Mouse (Mus musculus): ENCODE measurements at regions not wholly inside any gene's neighbourhood (a gene's known extent, or its start where the extent isn't known, plus 50 kb on each side); places are given as distances from the start of the nearest gene placed in this dataset.
A peak's percentile ranks its signal among the peaks of the same experiment; 100 is the strongest.

DNA sequence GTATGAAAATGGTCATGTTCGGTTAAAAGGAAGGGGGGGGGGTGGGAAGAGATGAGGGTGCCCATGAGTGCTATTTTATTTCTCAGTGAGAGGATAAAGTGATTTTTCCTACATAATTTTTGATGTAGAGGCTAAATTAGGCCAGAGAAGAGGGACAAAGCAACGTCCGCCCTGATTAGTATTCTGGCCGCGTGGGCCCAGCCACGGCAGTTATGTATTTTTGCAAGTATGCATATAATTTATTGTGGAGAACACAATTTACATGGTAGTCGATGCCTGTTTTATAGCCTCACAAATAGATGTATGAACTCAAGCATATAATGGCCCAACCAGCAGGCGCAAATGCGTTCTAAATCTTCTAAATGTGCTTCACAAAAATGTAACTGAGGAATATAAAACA is 132.8 kb downstream of the Mrm1 start:
- no peak overlapping the region for H3K4me3 ChIP-seq (ENCODE audit: low read depth, low read length)
- no peak for DNase-seq (ENCODE audit: low spot score)
- no peaks in the 10 kb centered on the region for H3K4me1 ChIP-seq (replicated peaks; ENCODE audit: control insufficient read depth, insufficient read depth, low read length)
- no peaks in the 10 kb centered on the region for H3K9me3 ChIP-seq (ENCODE audit: control insufficient read depth, low read length)
- ATAC-seq (replicated peaks; ENCODE audit: low FRiP score, low TSS enrichment, low read depth): no peak
- 90% methylated on average over 9 of the region's 9 CpGs for WGBS
- no peaks in the 10 kb centered on the region for H3K27me3 ChIP-seq (replicated peaks; ENCODE audit: control insufficient read depth, insufficient read depth, low read length)
- no peak overlapping the region for H3K4me2 ChIP-seq (ENCODE audit: low read length)
- H3K36me3 ChIP-seq (ENCODE audit: control insufficient read depth, insufficient read depth, low read length): no peaks in the 10 kb centered on the region
- no peak overlapping the region for H3K9ac ChIP-seq (ENCODE audit: low read length)
- H3K27ac ChIP-seq (ENCODE audit: low read depth): no peak overlapping the region

DNA sequence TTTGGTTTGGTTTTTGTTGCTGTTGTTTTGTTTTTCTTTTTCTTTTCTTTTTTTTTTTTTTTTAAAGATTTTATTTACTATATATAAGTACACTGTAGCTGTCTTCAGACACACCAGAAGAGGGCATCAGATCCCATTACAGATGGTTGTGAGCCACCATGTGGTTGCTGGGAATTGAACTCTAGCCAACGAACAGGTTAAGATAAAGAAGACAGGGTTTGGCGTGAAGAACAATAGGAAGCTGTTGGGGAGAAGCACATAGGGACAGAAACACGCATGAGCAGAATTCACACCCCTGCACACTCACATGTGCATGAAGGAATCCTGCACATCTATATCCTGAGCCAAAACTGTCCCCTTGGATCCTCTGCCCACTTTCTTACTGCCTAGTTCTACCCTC is 135.0 kb downstream of the Mrm1 start:
- H3K4me2 ChIP-seq (ENCODE audit: low read length): no peak overlapping the region
- no peaks in the 10 kb centered on the region for H3K36me3 ChIP-seq (ENCODE audit: control insufficient read depth, insufficient read depth, low read length)
- H3K4me3 ChIP-seq (ENCODE audit: low read depth, low read length): no peak overlapping the region
- no peak overlapping the region for H3K27ac ChIP-seq (ENCODE audit: low read depth)
- WGBS: 93% methylated on average over 3 of the region's 3 CpGs
- H3K27me3 ChIP-seq (replicated peaks; ENCODE audit: control insufficient read depth, insufficient read depth, low read length): no peaks in the 10 kb centered on the region
- no peaks in the 10 kb centered on the region for H3K9me3 ChIP-seq (ENCODE audit: control insufficient read depth, low read length)
- H3K4me1 ChIP-seq (replicated peaks; ENCODE audit: control insufficient read depth, insufficient read depth, low read length): no peaks in the 10 kb centered on the region
- no peak overlapping the region for H3K9ac ChIP-seq (ENCODE audit: low read length)
- DNase-seq (ENCODE audit: low spot score): no peak
- no peak for ATAC-seq (replicated peaks; ENCODE audit: low FRiP score, low TSS enrichment, low read depth)

DNA sequence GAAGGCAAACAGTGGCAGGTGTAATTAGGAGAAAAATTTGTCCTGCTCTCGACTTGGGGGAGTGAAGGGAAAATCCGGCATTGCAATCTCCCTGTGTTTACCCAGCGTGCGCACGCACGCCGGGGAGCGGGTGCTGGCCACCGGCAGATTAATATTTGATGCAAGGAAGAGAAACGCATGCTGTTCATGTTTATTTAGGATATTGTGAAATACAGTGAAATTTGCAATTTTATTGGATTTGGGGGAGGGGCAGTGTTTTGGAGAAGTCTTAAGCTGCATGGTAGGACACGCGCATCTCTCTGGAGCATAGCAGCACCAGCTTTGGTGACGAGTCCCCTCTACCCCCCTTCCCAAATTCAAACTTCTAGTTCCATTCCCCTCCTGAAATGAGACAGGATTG is 136.4 kb downstream of the Mrm1 start:
- H3K9me3 ChIP-seq (ENCODE audit: control insufficient read depth, low read length): no peaks in the 10 kb centered on the region
- no peaks in the 10 kb centered on the region for H3K27me3 ChIP-seq (replicated peaks; ENCODE audit: control insufficient read depth, insufficient read depth, low read length)
- ATAC-seq (replicated peaks; ENCODE audit: low FRiP score, low TSS enrichment, low read depth) (no peak), DNase-seq (ENCODE audit: low spot score) (no peak)
- H3K36me3 ChIP-seq (ENCODE audit: control insufficient read depth, insufficient read depth, low read length): no peaks in the 10 kb centered on the region
- H3K4me3 ChIP-seq (ENCODE audit: low read depth, low read length): no peak overlapping the region
- H3K9ac ChIP-seq (ENCODE audit: low read length): no peak overlapping the region
- H3K27ac ChIP-seq (ENCODE audit: low read depth): no peak overlapping the region
- 74% methylated on average over 13 of the region's 13 CpGs for WGBS
- no peak overlapping the region for H3K4me2 ChIP-seq (ENCODE audit: low read length)
- H3K4me1 ChIP-seq (replicated peaks; ENCODE audit: control insufficient read depth, insufficient read depth, low read length): no peaks in the 10 kb centered on the region

DNA sequence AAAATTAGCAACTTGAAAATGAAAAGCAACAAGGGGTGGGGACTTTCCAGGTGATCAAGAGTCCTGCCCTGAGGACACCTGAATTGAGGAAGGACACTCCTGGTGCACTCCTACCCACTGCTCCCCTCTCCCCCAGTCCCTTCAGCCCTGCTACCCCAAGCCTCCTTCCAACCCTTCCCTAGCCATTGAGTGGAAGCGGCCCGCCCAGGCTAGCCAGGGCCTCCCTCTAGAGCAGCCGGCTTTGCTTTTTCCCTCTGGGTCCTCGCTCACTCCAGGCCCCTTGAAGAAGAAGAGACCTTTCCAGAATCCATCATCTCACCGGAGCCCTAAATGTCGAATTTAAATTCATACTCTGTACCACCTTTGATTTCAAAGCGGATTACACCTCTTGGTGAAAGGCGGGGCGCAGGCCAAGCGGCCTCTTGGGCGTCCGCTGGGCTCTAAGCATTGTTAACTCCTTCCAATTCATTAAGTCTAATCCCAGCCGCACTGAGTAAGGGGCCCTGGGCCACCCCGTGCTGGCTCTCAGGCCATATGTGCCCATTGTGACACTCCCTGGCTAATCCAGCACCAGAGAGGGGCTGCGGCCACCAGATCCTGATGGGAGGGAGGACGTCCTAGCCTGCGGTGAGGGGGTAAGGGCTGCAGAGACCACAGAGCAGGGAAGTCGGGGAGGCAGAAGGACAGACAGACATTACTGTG is 142.8 kb downstream of the Mrm1 start:
- no peaks in the 10 kb centered on the region for H3K36me3 ChIP-seq (ENCODE audit: control insufficient read depth, insufficient read depth, low read length)
- peaks cover 5% of the 10 kb centered on the region; the same call in 1 of the 2 replicates for H3K27me3 ChIP-seq (replicated peaks; ENCODE audit: control insufficient read depth, insufficient read depth, low read length)
- WGBS: 38% methylated on average over 18 of the region's 18 CpGs
- no peak overlapping the region for H3K4me2 ChIP-seq (ENCODE audit: low read length)
- no peaks in the 10 kb centered on the region for H3K9me3 ChIP-seq (ENCODE audit: control insufficient read depth, low read length)
- ATAC-seq (replicated peaks; ENCODE audit: low FRiP score, low TSS enrichment, low read depth) (no peak), DNase-seq (ENCODE audit: low spot score) (no peak)
- no peak overlapping the region for H3K4me3 ChIP-seq (ENCODE audit: low read depth, low read length)
- no peak overlapping the region for H3K9ac ChIP-seq (ENCODE audit: low read length)
- no peak overlapping the region for H3K27ac ChIP-seq (ENCODE audit: low read depth)
- H3K4me1 ChIP-seq (replicated peaks; ENCODE audit: control insufficient read depth, insufficient read depth, low read length): no peaks in the 10 kb centered on the region

DNA sequence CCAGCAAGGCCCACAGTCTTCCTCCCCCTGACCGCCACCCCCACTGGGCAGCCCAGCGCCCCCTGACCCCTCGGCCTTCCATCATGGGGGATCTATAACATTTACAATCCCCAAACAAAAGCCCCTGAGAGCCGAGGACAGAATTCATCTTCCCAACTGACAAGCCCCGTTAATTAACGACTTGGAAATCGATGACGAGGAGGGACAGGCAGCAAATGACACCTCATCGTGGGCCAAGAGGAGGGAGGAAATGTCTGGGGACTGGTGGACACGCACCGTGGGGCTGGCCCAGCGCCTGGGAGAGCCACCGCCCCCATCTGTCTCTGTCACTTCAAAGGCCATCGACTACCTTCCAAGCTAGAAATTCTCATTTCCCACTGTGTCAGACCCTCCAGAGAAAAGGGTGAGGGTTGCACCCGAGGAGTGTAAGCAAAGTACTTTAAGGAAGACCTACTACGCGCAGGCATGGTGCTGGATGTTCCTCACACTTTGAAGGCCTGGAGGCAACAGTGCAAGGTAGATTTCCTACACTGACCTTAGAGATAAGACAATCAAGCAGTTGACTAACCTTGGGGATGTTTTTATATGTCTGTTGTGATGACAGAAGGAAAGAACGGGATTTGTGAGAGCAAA is 146.4 kb downstream of the Mrm1 start:
- Histone ChIP-seq H3K4me3 (ENCODE audit: low read depth, low read length) (no peak overlapping the region), H3K9me3 (ENCODE audit: control insufficient read depth, low read length) (no peaks in the 10 kb centered on the region), H3K9ac (ENCODE audit: low read length) (no peak overlapping the region), H3K4me2 (ENCODE audit: low read length) (no peak overlapping the region), H3K36me3 (ENCODE audit: control insufficient read depth, insufficient read depth, low read length) (no peaks in the 10 kb centered on the region), H3K27ac (ENCODE audit: low read depth) (no peak overlapping the region), H3K4me1 (replicated peaks; ENCODE audit: control insufficient read depth, insufficient read depth, low read length) (no peaks in the 10 kb centered on the region), H3K27me3 (replicated peaks; ENCODE audit: control insufficient read depth, insufficient read depth, low read length) (peaks cover 5% of the 10 kb centered on the region; the same call in 1 of the 2 replicates)
- no peak for ATAC-seq (replicated peaks; ENCODE audit: low FRiP score, low TSS enrichment, low read depth)
- no peak for DNase-seq (ENCODE audit: low spot score)
- 26% methylated on average over 18 of the region's 18 CpGs for WGBS

DNA sequence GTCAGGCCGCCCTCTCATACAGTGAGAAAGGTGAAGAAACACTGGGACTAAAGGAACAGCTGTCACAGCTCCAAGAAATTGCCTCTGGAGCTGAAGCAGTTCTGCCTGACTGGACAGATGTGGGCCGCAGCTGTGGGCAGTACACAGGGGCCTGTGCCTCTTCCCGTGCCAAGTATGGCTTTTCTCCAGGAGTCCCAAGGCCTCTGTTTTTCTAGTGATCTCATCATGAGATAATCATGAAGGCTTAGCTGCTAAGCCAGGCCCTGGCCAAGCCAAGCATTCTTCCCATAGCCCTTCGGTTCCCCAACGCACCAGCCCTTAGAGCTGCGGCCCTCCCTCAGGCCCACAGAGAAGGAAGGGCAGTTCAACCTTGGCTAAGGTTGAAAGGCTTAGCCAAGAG is 146.2 kb upstream of the Lhx1 start:
- no peaks in the 10 kb centered on the region for H3K36me3 ChIP-seq (ENCODE audit: control insufficient read depth, insufficient read depth, low read length)
- H3K4me1 ChIP-seq (replicated peaks; ENCODE audit: control insufficient read depth, insufficient read depth, low read length): no peaks in the 10 kb centered on the region
- DNase-seq (ENCODE audit: low spot score) (no peak), ATAC-seq (replicated peaks; ENCODE audit: low FRiP score, low TSS enrichment, low read depth) (no peak)
- no peaks in the 10 kb centered on the region for H3K27me3 ChIP-seq (replicated peaks; ENCODE audit: control insufficient read depth, insufficient read depth, low read length)
- 65% methylated on average over 6 of the region's 6 CpGs for WGBS
- H3K9me3 ChIP-seq (ENCODE audit: control insufficient read depth, low read length): no peaks in the 10 kb centered on the region
- H3K9ac ChIP-seq (ENCODE audit: low read length): no peak overlapping the region
- no peak overlapping the region for H3K27ac ChIP-seq (ENCODE audit: low read depth)
- H3K4me2 ChIP-seq (ENCODE audit: low read length): no peak overlapping the region
- H3K4me3 ChIP-seq (ENCODE audit: low read depth, low read length): no peak overlapping the region

DNA sequence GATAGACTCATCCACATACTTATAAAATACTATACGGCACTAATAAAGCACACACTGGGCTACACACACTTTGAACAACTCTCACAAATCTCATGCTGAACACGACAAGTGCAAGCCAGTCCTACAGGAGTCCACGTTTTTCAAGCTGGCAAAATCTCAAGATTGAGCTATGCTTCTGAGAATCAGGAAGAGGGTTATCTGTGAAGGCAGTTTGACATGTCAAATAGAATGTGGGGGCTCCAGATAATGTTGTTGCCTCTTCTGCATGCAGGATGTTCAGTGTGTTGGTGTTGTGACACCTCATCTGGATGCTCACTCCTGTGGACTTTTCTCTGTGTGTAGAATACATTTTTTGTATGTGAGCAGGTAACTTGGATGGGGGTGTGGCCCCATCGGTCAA is 142.4 kb upstream of the Lhx1 start:
- no peak overlapping the region for H3K4me2 ChIP-seq (ENCODE audit: low read length)
- no peak overlapping the region for H3K4me3 ChIP-seq (ENCODE audit: low read depth, low read length)
- no peaks in the 10 kb centered on the region for H3K4me1 ChIP-seq (replicated peaks; ENCODE audit: control insufficient read depth, insufficient read depth, low read length)
- H3K9me3 ChIP-seq (ENCODE audit: control insufficient read depth, low read length): no peaks in the 10 kb centered on the region
- DNase-seq (ENCODE audit: low spot score) (no peak), ATAC-seq (replicated peaks; ENCODE audit: low FRiP score, low TSS enrichment, low read depth) (no peak)
- no peaks in the 10 kb centered on the region for H3K27me3 ChIP-seq (replicated peaks; ENCODE audit: control insufficient read depth, insufficient read depth, low read length)
- 77% methylated on average over 4 of the region's 4 CpGs for WGBS
- no peak overlapping the region for H3K9ac ChIP-seq (ENCODE audit: low read length)
- H3K36me3 ChIP-seq (ENCODE audit: control insufficient read depth, insufficient read depth, low read length): no peaks in the 10 kb centered on the region
- H3K27ac ChIP-seq (ENCODE audit: low read depth): no peak overlapping the region

DNA sequence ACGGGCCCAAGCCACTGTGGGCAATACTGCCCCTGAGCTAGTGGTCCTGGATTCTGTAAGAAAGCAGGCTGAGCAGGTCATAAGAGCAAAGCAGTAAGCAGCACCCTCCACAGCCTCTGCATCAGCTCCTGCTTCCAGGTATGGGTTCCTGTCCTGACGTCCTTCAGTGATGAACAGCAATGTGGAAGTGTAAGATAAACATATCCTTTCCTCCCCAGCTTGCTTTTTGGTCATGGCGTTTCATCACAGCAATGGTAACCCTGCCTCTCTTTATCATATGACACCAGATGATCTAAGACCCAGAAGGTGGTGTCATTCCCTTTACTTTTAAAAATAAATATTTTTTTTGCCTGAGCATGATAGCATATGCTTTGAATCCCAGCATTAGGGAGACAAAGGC is 138.9 kb upstream of the Lhx1 start:
- no peak overlapping the region for H3K9ac ChIP-seq (ENCODE audit: low read length)
- H3K4me1 ChIP-seq (replicated peaks; ENCODE audit: control insufficient read depth, insufficient read depth, low read length): no peaks in the 10 kb centered on the region
- H3K27me3 ChIP-seq (replicated peaks; ENCODE audit: control insufficient read depth, insufficient read depth, low read length): no peaks in the 10 kb centered on the region
- no peak overlapping the region for H3K4me2 ChIP-seq (ENCODE audit: low read length)
- DNase-seq (ENCODE audit: low spot score) (no peak), ATAC-seq (replicated peaks; ENCODE audit: low FRiP score, low TSS enrichment, low read depth) (no peak)
- H3K4me3 ChIP-seq (ENCODE audit: low read depth, low read length): no peak overlapping the region
- H3K27ac ChIP-seq (ENCODE audit: low read depth): no peak overlapping the region
- H3K9me3 ChIP-seq (ENCODE audit: control insufficient read depth, low read length): no peaks in the 10 kb centered on the region
- H3K36me3 ChIP-seq (ENCODE audit: control insufficient read depth, insufficient read depth, low read length): no peaks in the 10 kb centered on the region
- 53% methylated on average over 3 of the region's 3 CpGs for WGBS

DNA sequence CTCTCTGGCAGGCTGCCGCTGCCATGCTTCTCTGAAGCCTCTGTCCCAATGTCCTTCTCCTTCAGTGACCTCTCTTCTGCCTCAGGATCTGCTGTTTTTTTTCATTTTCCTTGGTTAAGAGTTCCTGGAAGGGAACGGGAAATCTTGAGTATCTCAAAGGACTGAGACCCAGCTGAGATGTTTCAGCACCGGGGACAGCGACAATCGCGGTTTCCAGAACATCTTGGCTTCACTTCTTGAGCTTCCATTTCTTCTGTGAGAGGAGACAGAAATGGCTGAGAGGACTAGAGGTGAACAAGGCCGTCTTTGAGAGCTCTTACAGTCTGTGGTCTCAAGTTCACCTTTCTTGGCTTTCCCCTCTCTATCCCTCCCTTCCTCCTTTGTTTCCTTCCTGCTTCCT is 136.6 kb upstream of the Lhx1 start:
- H3K27ac ChIP-seq (ENCODE audit: low read depth): no peak overlapping the region
- no peaks in the 10 kb centered on the region for H3K4me1 ChIP-seq (replicated peaks; ENCODE audit: control insufficient read depth, insufficient read depth, low read length)
- ATAC-seq (replicated peaks; ENCODE audit: low FRiP score, low TSS enrichment, low read depth): no peak
- no peaks in the 10 kb centered on the region for H3K36me3 ChIP-seq (ENCODE audit: control insufficient read depth, insufficient read depth, low read length)
- H3K9ac ChIP-seq (ENCODE audit: low read length): no peak overlapping the region
- no peaks in the 10 kb centered on the region for H3K27me3 ChIP-seq (replicated peaks; ENCODE audit: control insufficient read depth, insufficient read depth, low read length)
- DNase-seq (ENCODE audit: low spot score): peak; percentile 92
- H3K9me3 ChIP-seq (ENCODE audit: control insufficient read depth, low read length): no peaks in the 10 kb centered on the region
- WGBS: 11% methylated on average over 7 of the region's 7 CpGs
- no peak overlapping the region for H3K4me2 ChIP-seq (ENCODE audit: low read length)
- no peak overlapping the region for H3K4me3 ChIP-seq (ENCODE audit: low read depth, low read length)

Data from intestine, embryonic 14.5 days (tissue).